Mouse (Mus musculus) intestine, postnatal 0 days (tissue): ENCODE results near the gene Bmp2k. TPM values are rescaled to one million over a fixed set of nuclear protein-coding genes. Genes with fewer than 3 reads are reported as not detected.
A peak's percentile ranks its signal among the peaks of the same experiment; 100 is the strongest.

ENCODE experiments used
- ATAC-seq: fragments of 200-750 bp; cut with Nextera tagmentation; 2 replicates; pipeline ENCODE4 v1.8.0; 2017; ENCODE audit warnings: mild to moderate bottlenecking, moderate TSS enrichment, moderate library complexity
- H3K27ac ChIP-seq: fragments of 300-500 bp; sonication (generic); 2 replicates; pipeline ENCODE4 v1.5.1; 2014; ENCODE audit warnings: mild to moderate bottlenecking, low read depth, low read length, moderate library complexity
- H3K27me3 ChIP-seq: fragments of 300-500 bp; sonication (generic); replicated peaks from 2 replicates; pipeline ENCODE4 v1.6.1; 2014; ENCODE audit warnings: low read length, mixed read lengths; ENCODE audit not compliant: control insufficient read depth, insufficient read depth
- H3K36me3 ChIP-seq: fragments of 300-500 bp; sonication (generic); 2 replicates; pipeline ENCODE4 v1.6.1; 2014; ENCODE audit warnings: mild to moderate bottlenecking, moderate library complexity; ENCODE audit not compliant: control insufficient read depth, insufficient read depth
- H3K4me1 ChIP-seq: fragments of 300-500 bp; sonication (generic); replicated peaks from 2 replicates; pipeline ENCODE4 v1.6.1; 2014; ENCODE audit warnings: antibody characterized with exemption, low read length, mixed read lengths; ENCODE audit not compliant: control insufficient read depth, insufficient read depth
- H3K4me2 ChIP-seq: fragments of 300-500 bp; sonication (generic); replicated peaks from 2 replicates; pipeline ENCODE4 v1.6.1; 2014; ENCODE audit warnings: low read depth, mild to moderate bottlenecking, moderate library complexity
- H3K4me3 ChIP-seq: fragments of 300-500 bp; sonication (generic); 2 replicates; pipeline ENCODE4 v1.5.1; 2014; ENCODE audit warnings: low read depth, low read length
- H3K9ac ChIP-seq: fragments of 300-500 bp; sonication (generic); 2 replicates; pipeline ENCODE4 v1.6.1; 2014; ENCODE audit warnings: mild to moderate bottlenecking, low read depth, low read length
- H3K9me3 ChIP-seq: fragments of 300-500 bp; sonication (generic); 2 replicates; pipeline ENCODE4 v1.6.1; 2016; ENCODE audit warnings: mixed run types; ENCODE audit not compliant: control insufficient read depth
- CTCF ChIP-seq: sonication (generic); IDR thresholded peaks from 2 replicates; pipeline ENCODE4 v1.5.1; 2016; ENCODE audit warnings: low read depth, mild to moderate bottlenecking, control low read depth, antibody characterized with exemption, moderate library complexity
- WGBS: fragments of 180-500 bp; shearing (Covaris S2); extraction: QIAGEN DNeasy Blood & Tissue Kit; methylation state at CpG from one replicate; pipeline ENCODE4 v1.1.7; 2014; 5-methylcytosine and 5-hydroxymethylcytosine counted together
- polyA plus RNA-seq: library from polyadenylated mRNA; unstranded; fragments of >200 nt; fragmentation: Nextera tagmentation; extraction: Ambion mirVana; gene quantifications from 2 replicates; pipeline ENCODE4 v1.2.1, GENCODE M21; 2015

The Bmp2k gene
- polyA plus RNA-seq, 1 experiment from 2014 or later, result 21.2 TPM

DNA sequence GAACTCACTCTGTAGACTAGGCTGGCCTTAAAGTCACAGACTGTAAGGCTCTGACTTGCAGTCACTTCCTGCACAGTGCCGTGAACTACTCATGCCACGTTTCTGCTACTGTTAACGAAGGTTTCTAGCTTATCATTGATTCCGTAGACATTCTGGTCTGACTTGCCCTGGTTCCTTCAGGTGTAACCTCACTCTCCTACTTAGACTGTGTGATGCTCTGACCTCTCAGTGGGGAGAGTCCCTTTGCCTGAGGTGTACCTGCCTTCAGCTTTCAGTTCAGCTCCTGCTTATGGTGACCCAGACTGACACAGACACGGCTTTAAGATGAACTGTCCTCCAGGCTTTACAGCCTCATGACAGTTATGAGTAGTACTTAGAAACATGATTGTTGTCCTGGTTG, 56.7 kb downstream of the Bmp2k start:
- H3K9ac ChIP-seq, result no peak overlapping the region
- peaks cover 42% of the 10 kb centered on the region for H3K36me3 ChIP-seq
- no peaks in the 10 kb centered on the region for H3K9me3 ChIP-seq
- no peak for TF ChIP-seq CTCF
- 57% methylated on average over 5 of the region's 5 CpGs for WGBS
- H3K4me3 ChIP-seq, result no peak overlapping the region
- no peaks in the 10 kb centered on the region for H3K4me1 ChIP-seq
- H3K27ac ChIP-seq, result no peak overlapping the region
- H3K27me3 ChIP-seq, result no peaks in the 10 kb centered on the region
- H3K4me2 ChIP-seq, result no peak overlapping the region
- ATAC-seq, result no peak

DNA sequence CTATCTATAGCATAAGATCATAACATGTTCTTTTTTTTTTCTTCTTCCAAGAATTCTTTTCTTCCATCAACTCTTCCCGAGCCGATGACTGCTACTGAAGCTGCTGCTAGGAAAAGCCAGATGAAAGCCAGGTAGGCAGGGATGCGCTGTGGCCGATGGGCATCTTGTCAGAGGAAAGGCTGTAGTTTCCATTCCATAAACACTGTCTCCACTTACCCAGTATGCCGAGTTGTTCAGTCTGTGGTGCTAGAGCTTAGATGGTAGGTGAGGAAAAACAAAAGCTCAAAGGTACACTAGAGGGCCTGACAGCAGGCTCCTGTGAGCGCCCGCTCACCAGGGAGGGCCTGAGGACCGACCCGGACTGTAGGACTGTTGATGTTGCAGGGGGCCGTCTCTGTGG, 57.3 kb downstream of the Bmp2k start:
- no peaks in the 10 kb centered on the region for H3K9me3 ChIP-seq
- WGBS, result 78% methylated on average over 10 of the region's 10 CpGs
- no peak overlapping the region for H3K4me2 ChIP-seq
- no peak overlapping the region; the same call in 1 of the 2 replicates for H3K27ac ChIP-seq
- no peak overlapping the region for H3K9ac ChIP-seq
- ATAC-seq, result no peak
- no peaks in the 10 kb centered on the region for H3K27me3 ChIP-seq
- TF ChIP-seq CTCF, result no peak
- H3K36me3 ChIP-seq, result peaks cover 40% of the 10 kb centered on the region
- H3K4me3 ChIP-seq, result no peak overlapping the region
- H3K4me1 ChIP-seq, result no peaks in the 10 kb centered on the region

DNA sequence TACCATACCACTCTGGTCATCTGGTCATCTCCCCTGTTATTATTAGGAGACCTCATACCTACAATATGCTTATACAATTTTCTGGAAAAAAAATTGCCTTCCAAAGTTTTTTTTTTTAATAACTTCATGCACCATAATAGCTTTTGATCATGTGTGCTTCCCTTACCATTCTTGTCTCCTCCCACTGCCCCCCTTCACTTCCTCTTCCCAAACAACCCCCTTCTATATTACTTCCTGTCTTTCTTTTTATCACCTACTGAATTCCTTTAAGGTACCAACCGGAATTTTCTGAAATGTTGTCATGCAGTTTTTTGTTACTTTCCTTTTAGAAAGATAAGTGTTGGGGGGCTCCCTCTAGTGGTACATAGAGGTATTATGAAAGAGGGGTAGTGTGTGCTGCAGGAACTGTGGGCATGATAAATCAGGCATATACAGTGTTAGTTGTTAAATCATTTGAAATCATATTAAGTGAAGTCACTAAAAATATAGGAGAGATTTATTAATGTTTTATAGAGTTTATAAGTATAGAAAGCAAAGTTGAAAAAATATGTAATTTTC, 58.1 kb downstream of the Bmp2k start:
- no peaks in the 10 kb centered on the region for H3K27me3 ChIP-seq
- peaks cover 40% of the 10 kb centered on the region for H3K36me3 ChIP-seq
- WGBS, result 6% methylated on average over 1 of the region's 1 CpGs
- TF ChIP-seq CTCF, result peak; percentile 84
- no peak for ATAC-seq
- no peaks in the 10 kb centered on the region for H3K9me3 ChIP-seq
- no peak overlapping the region for H3K27ac ChIP-seq
- H3K4me1 ChIP-seq, result no peaks in the 10 kb centered on the region
- H3K4me2 ChIP-seq, result no peak overlapping the region
- no peak overlapping the region for H3K4me3 ChIP-seq
- no peak overlapping the region for H3K9ac ChIP-seq

DNA sequence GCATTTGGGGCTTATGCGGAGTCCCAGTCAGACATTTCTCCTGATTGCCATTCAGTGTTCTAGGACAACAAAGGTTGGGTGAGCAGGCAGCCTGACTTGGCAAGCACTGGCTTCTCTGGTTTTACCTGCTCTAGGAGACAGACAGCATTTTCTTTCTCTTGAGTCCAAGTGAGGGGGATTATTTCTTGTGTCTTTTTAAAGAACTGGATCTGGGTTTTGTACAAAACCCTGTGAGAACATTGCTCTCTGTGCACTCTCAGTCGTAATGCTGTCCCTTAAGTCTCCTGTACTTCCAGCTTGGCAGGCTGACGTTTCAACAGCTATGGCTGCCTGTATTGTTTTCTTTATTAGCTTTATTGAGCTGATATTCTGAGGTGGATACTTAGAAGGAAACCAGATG, 58.9 kb downstream of the Bmp2k start:
- no peak for TF ChIP-seq CTCF
- Histone ChIP-seq H3K4me3 (no peak overlapping the region), H3K4me2 (no peak overlapping the region), H3K36me3 (peaks cover 36% of the 10 kb centered on the region), H3K27me3 (no peaks in the 10 kb centered on the region), H3K27ac (peak overlapping the region; percentile 72), H3K4me1 (no peaks in the 10 kb centered on the region), H3K9ac (no peak overlapping the region), H3K9me3 (no peaks in the 10 kb centered on the region)
- peak; percentile 50 for ATAC-seq
- 59% methylated on average over 3 of the region's 3 CpGs for WGBS

DNA sequence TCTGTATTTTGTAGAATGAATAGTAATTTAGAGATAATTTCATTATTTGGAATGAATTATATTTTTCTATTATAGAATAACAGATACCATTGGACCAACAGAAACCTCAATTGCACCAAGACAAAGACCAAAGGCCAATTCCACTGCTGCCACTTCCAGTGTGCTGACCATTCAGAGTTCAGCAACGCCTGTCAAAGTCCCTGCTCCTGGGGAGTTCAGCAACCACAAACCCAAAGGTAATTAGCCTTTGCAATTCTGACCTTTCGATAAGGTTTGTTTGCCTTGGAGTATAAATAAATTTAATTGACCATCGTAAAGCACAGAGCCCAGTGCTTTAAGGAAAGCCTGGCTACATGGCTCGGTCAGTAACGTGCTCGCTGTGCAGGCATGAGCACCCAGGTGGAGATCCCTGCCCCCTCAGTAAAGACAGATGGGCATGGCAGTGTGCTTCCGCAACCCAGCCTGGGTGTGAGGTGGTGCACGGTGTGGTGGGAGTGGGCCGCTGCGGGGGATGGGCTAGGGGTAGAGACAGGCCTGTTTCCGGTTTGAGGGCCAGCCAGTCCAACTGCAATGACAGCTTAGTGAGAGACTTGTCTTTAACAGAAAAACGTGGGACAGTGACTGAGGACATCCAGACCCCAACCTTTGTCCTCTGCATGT, 59.4 kb downstream of the Bmp2k start:
- no peak for TF ChIP-seq CTCF
- Histone ChIP-seq H3K27me3 (no peaks in the 10 kb centered on the region), H3K4me1 (no peaks in the 10 kb centered on the region), H3K36me3 (peaks cover 33% of the 10 kb centered on the region), H3K4me3 (no peak overlapping the region), H3K27ac (peak overlapping the region; percentile 72; the same call in 1 of the 2 replicates), H3K4me2 (no peak overlapping the region), H3K9me3 (no peaks in the 10 kb centered on the region), H3K9ac (no peak overlapping the region)
- 32% methylated on average over 12 of the region's 12 CpGs for WGBS
- peak; percentile 72 for ATAC-seq

DNA sequence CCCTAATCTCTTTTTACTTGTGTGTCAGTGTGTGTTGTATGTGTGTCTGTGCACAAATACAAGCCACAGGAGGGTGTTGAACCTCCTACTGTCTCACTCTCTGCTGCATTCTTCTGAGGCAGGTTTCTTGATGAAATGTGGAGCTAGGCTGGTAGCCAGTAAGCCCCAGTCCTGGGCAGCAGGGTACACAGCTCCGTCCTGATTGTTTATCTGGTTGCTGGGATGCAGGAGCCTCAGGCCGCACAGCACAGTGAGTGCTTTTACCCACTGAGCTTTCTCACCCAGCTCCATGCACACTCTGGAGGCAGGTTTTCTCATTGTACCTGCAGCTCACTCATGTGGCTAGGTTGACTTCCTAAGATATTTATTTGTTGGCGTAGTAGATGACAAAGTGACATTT, 63.4 kb downstream of the Bmp2k start:
- ATAC-seq, result no peak
- 66% methylated on average over 3 of the region's 3 CpGs for WGBS
- Histone ChIP-seq H3K9me3 (no peaks in the 10 kb centered on the region), H3K9ac (no peak overlapping the region), H3K27me3 (no peaks in the 10 kb centered on the region), H3K4me3 (no peak overlapping the region), H3K27ac (no peak overlapping the region), H3K36me3 (peaks cover 53% of the 10 kb centered on the region), H3K4me2 (no peak overlapping the region), H3K4me1 (no peaks in the 10 kb centered on the region)
- TF ChIP-seq CTCF, result no peak
